Mouse (Mus musculus) ovary, adult 10 weeks (tissue): ENCODE measurements around the gene Gm10719. TPM values are rescaled to one million over a fixed set of nuclear protein-coding genes. Genes with fewer than 3 reads are reported as not detected.

Experiments used
- polyA plus RNA-seq: library from polyadenylated mRNA; stranded (reverse); fragments of 350-450 nt; fragmentation: Illumina TruSeq; extraction: RNeasy Lipid Tissue Mini Kit (QIAGEN cat#74804); gene quantifications from one replicate; pipeline ENCODE4 v1.2.3, GENCODE M21; 2014

Gm10719 gene
- polyA plus RNA-seq = not detected

DNA sequence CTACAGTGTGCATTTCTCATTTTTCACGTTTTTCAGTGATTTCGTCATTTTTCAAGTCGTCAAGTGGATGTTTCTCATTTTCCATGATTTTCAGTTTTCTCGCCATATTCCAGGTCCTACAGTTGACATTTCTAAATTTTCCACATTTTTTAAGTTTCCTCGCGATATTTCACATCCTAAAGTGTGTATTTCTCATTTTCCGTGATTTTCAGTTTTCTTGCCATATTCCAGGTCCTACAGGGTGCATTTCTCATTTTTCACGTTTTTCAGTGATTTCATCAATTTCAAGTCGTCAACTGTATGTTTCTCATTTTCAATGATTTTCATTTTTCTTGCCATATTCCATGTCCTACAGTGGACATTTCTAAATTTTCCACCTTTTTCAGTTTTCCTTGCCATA lies at the start of gene Gm10719:
Gm10719 (plus strand) TSS at position 301 of the 400 bp plus-strand sequence.

DNA sequence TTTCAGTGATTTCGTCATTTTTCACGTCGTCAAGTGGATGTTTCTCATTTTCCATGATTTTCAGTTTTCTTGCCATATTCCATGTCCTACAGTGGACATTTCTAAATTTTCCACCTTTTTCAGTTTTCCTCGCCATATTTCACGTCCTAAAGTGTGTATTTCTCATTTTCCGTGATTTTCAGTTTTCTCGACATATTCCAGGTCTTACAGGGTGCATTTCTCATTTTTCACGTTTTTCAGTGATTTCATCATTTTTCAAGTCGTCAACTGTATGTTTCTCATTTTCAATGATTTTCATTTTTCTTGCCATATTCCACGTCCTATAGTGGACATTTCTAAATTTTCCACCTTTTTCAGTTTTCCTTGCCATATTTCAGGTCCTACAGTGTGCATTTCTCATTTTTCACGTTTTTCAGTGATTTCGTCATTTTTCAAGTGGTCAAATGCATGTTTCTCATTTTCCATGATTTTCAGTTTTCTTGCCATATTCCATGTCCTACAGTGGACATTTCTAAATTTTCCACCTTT lies 16.7 kb upstream of the Gm10719 start, which contains the start of gene Gm10722:
Gm10722 (plus strand) TSS at position 478 of the 528 bp plus-strand sequence.

DNA sequence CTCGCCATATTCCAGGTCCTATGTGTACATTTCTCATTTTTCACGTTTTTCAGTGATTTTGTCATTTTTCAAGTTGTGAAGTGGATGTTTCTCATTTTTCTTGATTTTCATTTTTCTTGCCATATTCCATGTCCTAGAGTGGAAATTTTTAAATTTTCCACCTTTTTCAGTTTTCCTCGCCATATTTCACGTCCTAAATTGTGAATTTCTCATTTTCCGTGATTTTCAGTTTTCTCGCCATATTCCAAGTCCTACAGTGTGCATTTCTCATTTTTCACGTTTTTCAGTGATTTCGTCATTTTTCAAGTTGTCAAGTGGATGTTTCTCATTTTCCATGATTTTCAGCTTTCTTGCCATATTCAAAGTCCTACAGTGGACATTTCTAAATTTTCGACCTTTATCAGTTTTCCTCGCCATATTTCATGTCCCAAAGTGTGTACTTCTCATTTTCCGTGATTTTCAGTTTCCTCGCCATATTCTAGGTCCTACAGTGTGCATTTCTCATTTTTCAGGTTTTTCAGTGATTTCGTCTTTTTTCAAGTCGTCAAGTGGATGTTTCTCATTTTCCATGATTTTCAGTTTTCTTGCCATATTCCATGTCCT lies 14.3 kb upstream of the Gm10719 start, which contains the start of gene Gm11168:
Gm11168 (plus strand) TSS at position 553 of the 603 bp plus-strand sequence.

DNA sequence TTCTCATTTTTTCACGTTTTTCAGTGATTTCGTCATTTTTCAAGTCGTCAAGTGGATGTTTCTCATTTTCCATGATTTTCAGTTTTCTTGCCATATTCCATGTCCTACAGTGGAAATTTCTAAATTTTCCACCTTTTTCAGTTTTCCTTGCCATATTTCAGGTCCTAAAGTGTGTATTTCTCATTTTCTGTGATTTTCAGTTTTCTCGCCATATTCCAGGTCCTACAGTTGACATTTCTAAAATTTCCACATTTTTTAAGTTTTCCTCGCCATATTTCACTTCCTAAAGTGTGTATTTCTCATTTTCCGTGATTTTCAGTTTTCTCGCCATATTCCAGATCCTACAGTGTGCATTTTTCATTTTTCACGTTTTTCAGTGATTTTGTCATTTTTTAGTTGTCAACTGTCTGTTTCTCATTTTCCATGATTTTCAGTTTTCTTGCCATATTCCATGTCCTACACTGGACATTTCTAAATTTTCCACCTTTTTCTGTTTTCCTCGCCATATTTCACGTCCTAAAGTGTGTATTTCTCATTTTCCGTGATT lies 4.4 kb upstream of the Gm10719 start, which contains the start of gene Gm10721:
Gm10721 (plus strand) TSS at position 408 of the 547 bp plus-strand sequence.

DNA sequence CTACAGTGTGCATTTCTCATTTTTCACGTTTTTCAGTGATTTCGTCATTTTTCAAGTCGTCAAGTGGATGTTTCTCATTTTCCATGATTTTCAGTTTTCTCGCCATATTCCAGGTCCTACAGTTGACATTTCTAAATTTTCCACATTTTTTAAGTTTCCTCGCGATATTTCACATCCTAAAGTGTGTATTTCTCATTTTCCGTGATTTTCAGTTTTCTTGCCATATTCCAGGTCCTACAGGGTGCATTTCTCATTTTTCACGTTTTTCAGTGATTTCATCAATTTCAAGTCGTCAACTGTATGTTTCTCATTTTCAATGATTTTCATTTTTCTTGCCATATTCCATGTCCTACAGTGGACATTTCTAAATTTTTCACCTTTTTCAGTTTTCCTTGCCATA lies 1.9 kb upstream of the Gm10719 start, which contains the start of gene Gm10720:
Gm10720 (plus strand) TSS at position 301 of the 400 bp plus-strand sequence.

DNA sequence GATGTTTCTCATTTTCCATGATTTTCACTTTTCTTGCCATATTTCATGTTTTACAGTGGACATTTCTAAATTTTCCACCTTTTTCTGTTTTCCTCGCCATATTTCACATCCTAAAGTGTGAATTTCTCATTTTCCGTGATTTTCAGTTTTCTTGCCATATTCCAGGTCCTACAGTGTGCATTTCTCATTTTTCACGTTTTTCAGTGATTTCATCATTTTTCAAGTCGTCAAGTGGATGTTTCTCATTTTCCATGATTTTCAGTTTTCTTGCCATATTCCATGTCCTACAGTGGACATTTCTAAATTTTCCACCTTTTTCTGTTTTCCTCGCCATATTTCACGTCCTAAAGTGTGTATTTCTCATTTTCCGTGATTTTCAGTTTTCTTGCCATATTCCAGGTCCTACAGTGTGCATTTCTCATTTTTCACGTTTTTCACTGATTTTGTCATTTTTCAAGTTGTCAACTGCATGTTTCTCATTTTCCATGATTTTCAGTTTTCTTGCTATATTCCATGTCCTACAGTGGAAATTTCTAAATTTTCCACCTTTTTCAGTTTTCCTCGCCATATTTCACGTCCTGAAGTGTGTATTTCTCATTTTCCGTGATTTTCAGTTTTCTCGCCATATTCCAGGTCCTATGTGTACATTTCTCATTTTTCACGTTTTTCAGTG lies 6.2 kb downstream of the Gm10719 start, which contains the start of gene Gm10718:
Gm10718 (plus strand) TSS at position 236 of the 673 bp plus-strand sequence.

DNA sequence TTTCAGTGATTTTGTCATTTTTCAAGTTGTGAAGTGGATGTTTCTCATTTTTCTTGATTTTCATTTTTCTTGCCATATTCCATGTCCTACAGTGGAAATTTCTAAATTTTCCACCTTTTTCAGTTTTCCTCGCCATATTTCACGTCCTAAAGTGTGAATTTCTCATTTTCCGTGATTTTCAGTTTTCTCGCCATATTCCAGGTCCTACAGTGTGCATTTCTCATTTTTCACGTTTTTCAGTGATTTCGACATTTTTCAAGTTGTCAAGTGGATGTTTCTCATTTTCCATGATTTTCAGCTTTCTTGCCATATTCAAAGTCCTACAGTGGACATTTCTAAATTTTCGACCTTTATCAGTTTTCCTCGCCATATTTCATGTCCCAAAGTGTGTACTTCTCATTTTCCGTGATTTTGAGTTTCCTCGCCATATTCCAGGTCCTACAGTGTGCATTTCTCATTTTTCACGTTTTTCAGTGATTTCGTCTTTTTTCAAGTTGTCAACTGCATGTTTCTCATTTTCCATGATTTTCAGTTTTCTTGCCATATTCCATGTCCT lies 7.8 kb downstream of the Gm10719 start, which contains the start of gene Gm10717:
Gm10717 (plus strand) TSS at position 506 of the 556 bp plus-strand sequence.

DNA sequence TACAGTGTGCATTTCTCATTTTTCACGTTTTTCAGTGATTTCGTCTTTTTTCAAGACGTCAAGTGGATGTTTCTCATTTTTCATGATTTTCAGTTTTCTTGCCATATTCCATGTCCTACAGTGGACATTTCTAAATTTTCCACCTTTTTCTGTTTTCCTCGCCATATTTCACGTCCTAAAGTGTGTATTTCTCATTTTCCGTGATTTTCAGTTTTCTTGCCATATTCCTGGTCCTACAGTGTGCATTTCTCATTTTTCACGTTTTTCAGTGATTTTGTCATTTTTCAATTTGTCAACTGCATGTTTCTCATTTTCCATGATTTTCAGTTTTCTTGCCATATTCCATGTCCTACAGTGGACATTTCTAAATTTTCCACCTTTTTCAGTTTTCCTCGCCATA lies 17.1 kb downstream of the Gm10719 start, which contains the start of gene Gm17535:
Gm17535 (plus strand) TSS at position 301 of the 400 bp plus-strand sequence.

DNA sequence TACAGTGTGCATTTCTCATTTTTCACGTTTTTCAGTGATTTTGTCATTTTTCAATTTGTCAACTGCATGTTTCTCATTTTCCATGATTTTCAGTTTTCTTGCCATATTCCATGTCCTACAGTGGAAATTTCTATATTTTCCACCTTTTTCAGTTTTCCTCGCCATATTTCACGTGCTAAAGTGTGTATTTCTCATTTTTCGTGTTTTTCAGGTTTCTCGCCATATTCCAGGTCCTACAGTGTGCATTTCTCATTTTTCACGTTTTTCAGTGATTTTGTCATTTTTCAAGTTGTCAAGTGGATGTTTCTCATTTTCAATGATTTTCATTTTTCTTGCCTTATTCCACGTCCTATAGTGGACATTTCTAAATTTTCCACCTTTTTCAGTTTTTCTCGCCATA lies 19.4 kb downstream of the Gm10719 start, which contains the start of gene Gm10715:
Gm10715 (plus strand) TSS at position 301 of the 400 bp plus-strand sequence.

Other genes starting within 250 kb of the Gm10719 start
- gene Gm10722, start 16.5 kb upstream of the Gm10719 start, polyA plus RNA-seq = not detected
- gene Gm11168, start 14.1 kb upstream of the Gm10719 start, polyA plus RNA-seq = not detected
- gene Gm10721, start 4.3 kb upstream of the Gm10719 start, polyA plus RNA-seq = not detected
- gene Gm10720, start 1.8 kb upstream of the Gm10719 start, polyA plus RNA-seq = not detected
- gene Gm10718, start 6.1 kb downstream of the Gm10719 start, polyA plus RNA-seq = not detected
- gene Gm10717, start 8.0 kb downstream of the Gm10719 start, polyA plus RNA-seq = not detected
- gene Gm17535, start 17.2 kb downstream of the Gm10719 start, polyA plus RNA-seq = not detected
- not detected for gene Gm10715, start 19.5 kb downstream of the Gm10719 start, polyA plus RNA-seq